33 mouse cellular contexts compared by ENCODE assay signal in genomic region chr14:29227959-29228358, GRCm38 (mm10).
DNase-seq lines count a peak whose midpoint lies in the region; ATAC-seq lines count a peak whose summit lies in the region.
"Had no signal": no experiment of that assay in that cellular context is flagged by ENCODE, and none has a peak within 500 bp of the region (broad histone marks: within the 10 kb centered on the region; RNA-seq: fewer than 3 reads in every experiment).

No protein-coding gene starts in this region.

- H3K4me1 ChIP-seq in heart, embryonic 11.5 days (ENCODE audit: control insufficient read depth, insufficient read depth, low read length): peaks cover 11% of the 10 kb centered on the region; the same call in 1 of the 2 replicates
- peaks cover 8 to 14% of the 10 kb centered on the region in 2 experiments for H3K4me1 ChIP-seq in heart, embryonic 14.5 days (ENCODE audit: control insufficient read depth in 2 of 2, insufficient read depth in 2 of 2, low read length in 2 of 2)
- H3K4me1 ChIP-seq: intestine, embryonic 15.5 days; limb, embryonic 10.5 days; liver, embryonic 13.5 days; megakaryocyte, embryonic 14.5 days had no signal

- DNase-seq in gastrocnemius, adult 18-20 months (ENCODE audit: low spot score): peak; percentile 27
- no peak for DNase-seq in gastrocnemius, postnatal 4 days (ENCODE audit: low spot score in 2 of 2)
- no peak for DNase-seq in heart, postnatal 14 days
- no peak for DNase-seq in spleen, postnatal 4 days (ENCODE audit: low spot score in 2 of 2)
- no peak for DNase-seq in adrenal gland, postnatal 25 days
- DNase-seq: adrenal gland, postnatal 10 days; cerebellum, adult 11 months; cerebellum, adult 9-10 months; cerebellum, postnatal 36 days; gastrocnemius, postnatal 10 days; kidney, adult 2 months; kidney, postnatal 4 days; layer of hippocampus, postnatal 36 days; liver, embryonic 13.5 days; lung, adult 18-20 months; lung, postnatal 4 days; midbrain, embryonic 14.5 days; right cerebral cortex, postnatal 14 days; thymus, postnatal 25 days had no signal

- 52% methylated on average over 2 of the region's 2 CpGs for WGBS in heart, embryonic 11.5 days (ENCODE audit: insufficient replicate concordance)
- WGBS in heart, embryonic 14.5 days: 32% methylated on average over 2 of the region's 2 CpGs

- no peak for ATAC-seq in heart, embryonic 11.5 days (replicated peaks; ENCODE audit: insufficient number of reproducible peaks, low FRiP score, low TSS enrichment)
- ATAC-seq in heart, embryonic 14.5 days (ENCODE audit: insufficient number of reproducible peaks, insufficient read depth, low FRiP score, low read depth): peak; percentile 50; the same call in 1 of the 2 replicates
- ATAC-seq: forebrain, embryonic 16.5 days; hindbrain, postnatal 0 days; intestine, embryonic 15.5 days; lung, postnatal 0 days had no signal

- no peaks in the 10 kb centered on the region for H3K27me3 ChIP-seq in heart, embryonic 11.5 days (ENCODE audit: control insufficient read depth, insufficient read depth, low read length)
- no peaks in the 10 kb centered on the region for H3K27me3 ChIP-seq in heart, embryonic 14.5 days (ENCODE audit: control insufficient read depth, insufficient read depth, low read length)
- H3K27me3 ChIP-seq: embryonic facial prominence, embryonic 12.5 days; hindbrain, embryonic 12.5 days; intestine, embryonic 15.5 days; limb, embryonic 15.5 days; liver, embryonic 13.5 days; megakaryocyte, embryonic 14.5 days had no signal

- no peak overlapping the region for H3K4me3 ChIP-seq in heart, embryonic 11.5 days (ENCODE audit: low read depth, low read length)
- H3K4me3 ChIP-seq in heart, embryonic 14.5 days (ENCODE audit: control insufficient read depth in 1 of 2, insufficient read depth in 1 of 2, low read depth in 1 of 2, low read length in 2 of 2): no peak overlapping the region
- H3K4me3 ChIP-seq: embryonic facial prominence, embryonic 12.5 days; erythroblast, embryonic 14.5 days; hindbrain, embryonic 12.5 days; intestine, embryonic 15.5 days; limb, embryonic 10.5 days; limb, embryonic 15.5 days; liver, embryonic 13.5 days; megakaryocyte, embryonic 14.5 days had no signal

- no peaks in the 10 kb centered on the region for H3K36me3 ChIP-seq in heart, embryonic 11.5 days (ENCODE audit: control insufficient read depth, insufficient read depth, low read length)
- no peaks in the 10 kb centered on the region for H3K36me3 ChIP-seq in heart, embryonic 14.5 days (ENCODE audit: control insufficient read depth, insufficient read depth, low read length)
- H3K36me3 ChIP-seq: embryonic facial prominence, embryonic 12.5 days; G1E; hindbrain, embryonic 12.5 days; intestine, embryonic 15.5 days; limb, embryonic 10.5 days; limb, embryonic 15.5 days; liver, embryonic 13.5 days had no signal

- intact Hi-C loops in heart, postnatal 14 days (cut with DNase I): no loop called here

- H3K4me2 ChIP-seq in heart, embryonic 11.5 days: no peak overlapping the region
- peak overlapping the region; percentile 8; the same call in 1 of the 2 replicates for H3K4me2 ChIP-seq in heart, embryonic 14.5 days (ENCODE audit: low read length)
- H3K4me2 ChIP-seq: embryonic facial prominence, embryonic 12.5 days; hindbrain, embryonic 12.5 days; intestine, embryonic 15.5 days; limb, embryonic 15.5 days; liver, embryonic 13.5 days had no signal

- 0 out of 2 replicates have a peak overlapping the region, but pooled peaks have one; percentile 15 for H3K27ac ChIP-seq in heart, embryonic 11.5 days (ENCODE audit: low read depth, low read length)
- H3K27ac ChIP-seq in heart, embryonic 14.5 days (replicated peaks in 1 of 2; ENCODE audit: control insufficient read depth in 1 of 2, insufficient read depth in 1 of 2, low read depth in 2 of 2, low read length in 2 of 2): peak overlapping the region; percentile 66 to 67
- H3K27ac ChIP-seq: intestine, embryonic 15.5 days; kidney, postnatal 0 days; limb, embryonic 10.5 days; limb, embryonic 15.5 days; liver, embryonic 13.5 days had no signal

- no peak overlapping the region for H3K9ac ChIP-seq in heart, embryonic 11.5 days (ENCODE audit: low read depth, low read length)
- H3K9ac ChIP-seq in heart, embryonic 14.5 days (ENCODE audit: low read length): no peak overlapping the region
- H3K9ac ChIP-seq: embryonic facial prominence, embryonic 12.5 days; hindbrain, embryonic 12.5 days; intestine, embryonic 15.5 days; limb, embryonic 15.5 days; liver, embryonic 13.5 days had no signal

- H3K9me3 ChIP-seq in heart, embryonic 11.5 days (replicated peaks; ENCODE audit: control insufficient read depth, low read length): no peaks in the 10 kb centered on the region
- no peaks in the 10 kb centered on the region for H3K9me3 ChIP-seq in heart, embryonic 14.5 days (ENCODE audit: control insufficient read depth, low read length)
- H3K9me3 ChIP-seq: embryonic facial prominence, embryonic 12.5 days; hindbrain, embryonic 12.5 days; intestine, embryonic 15.5 days; limb, embryonic 10.5 days; limb, embryonic 15.5 days; liver, embryonic 13.5 days had no signal
